Mouse (Mus musculus) gastrocnemius, adult 8-10 months (tissue): ENCODE data around the gene Cep72. TPM values are rescaled to one million over a fixed set of nuclear protein-coding genes. Genes with fewer than 3 reads are reported as not detected.
"Not testable (repeated sequence)": the region's sequence is repeated elsewhere in the genome, so short reads cannot be mapped to it uniquely, and the experiment has no call there.

ENCODE experiments used
- DNase-seq, 2 experiments: peaks; one replicate each; pipeline ENCODE4 v3.0.0; 2022; ENCODE audit warnings: low spot score in 2 of 2
- total RNA-seq, 4 experiments: library from RNA; stranded (reverse); gene quantifications; 2 replicates each; pipeline ENCODE4 v1.2.4; 2022

The Cep72 gene
- under 1 TPM in 3 of 4 experiments, not detected in 1; 0.12 to 0.48 (median 0.34) TPM for total RNA-seq

DNA sequence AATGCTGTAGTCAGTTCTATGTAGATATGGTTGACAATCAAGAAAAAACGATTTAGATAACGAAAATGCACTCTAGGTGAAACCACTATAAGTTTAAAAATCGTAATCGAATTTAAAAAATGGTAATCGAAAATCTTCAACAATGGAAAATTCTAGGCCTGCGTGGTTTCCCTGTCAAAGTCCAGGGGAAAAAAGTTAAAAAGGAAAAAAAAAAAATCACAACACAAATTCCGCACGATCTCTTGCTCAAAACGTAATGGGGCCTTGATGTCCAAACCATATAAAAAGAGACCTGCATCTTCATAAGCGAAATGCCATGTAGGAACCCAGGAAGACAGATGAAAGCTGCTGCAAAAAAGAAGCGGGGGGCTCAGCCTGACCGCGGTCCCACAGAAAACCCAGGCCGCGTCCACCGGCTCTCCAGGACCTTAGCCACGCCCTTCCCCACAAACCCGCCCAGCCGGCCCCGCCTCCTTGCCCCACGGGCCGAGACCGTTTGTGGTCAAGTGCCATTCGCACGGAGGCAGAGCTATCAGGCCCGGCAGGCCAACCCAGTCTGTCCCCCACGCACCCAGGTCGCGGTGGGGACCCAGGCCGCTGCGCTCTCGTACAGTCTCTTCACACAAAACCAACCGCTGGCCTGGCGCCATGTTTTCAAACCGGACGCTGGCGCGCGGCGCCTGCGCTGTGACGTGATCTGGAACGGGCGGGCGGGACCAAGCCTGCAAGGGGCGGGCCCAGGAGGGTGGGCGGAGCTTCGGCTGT, at the start of gene Cep72:
TSS of gene Cep72 (minus strand) at position 687 of the 765 bp plus-strand sequence.
- DNase-seq = peak; percentile 82 to 83

DNA sequence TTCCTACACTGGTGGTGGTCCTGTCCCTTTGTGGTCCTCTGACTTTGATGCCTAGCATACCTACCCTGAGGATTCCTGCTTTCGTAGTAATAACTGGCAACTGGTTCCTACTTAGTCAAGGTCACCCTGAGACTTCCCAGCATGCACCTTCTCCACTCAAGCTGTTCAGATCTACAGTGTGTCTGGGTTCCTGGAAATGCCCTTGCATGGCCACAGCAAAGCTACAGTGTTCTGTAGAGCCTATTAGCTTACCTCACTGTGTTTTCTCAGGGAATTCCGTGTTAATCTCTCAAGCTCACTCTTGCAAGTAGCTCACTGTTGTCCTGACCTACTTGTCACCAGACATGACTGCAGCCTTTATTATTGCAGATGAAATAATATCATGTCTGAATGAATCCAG, 45.3 kb upstream of the Cep72 start:
- no peak for DNase-seq

DNA sequence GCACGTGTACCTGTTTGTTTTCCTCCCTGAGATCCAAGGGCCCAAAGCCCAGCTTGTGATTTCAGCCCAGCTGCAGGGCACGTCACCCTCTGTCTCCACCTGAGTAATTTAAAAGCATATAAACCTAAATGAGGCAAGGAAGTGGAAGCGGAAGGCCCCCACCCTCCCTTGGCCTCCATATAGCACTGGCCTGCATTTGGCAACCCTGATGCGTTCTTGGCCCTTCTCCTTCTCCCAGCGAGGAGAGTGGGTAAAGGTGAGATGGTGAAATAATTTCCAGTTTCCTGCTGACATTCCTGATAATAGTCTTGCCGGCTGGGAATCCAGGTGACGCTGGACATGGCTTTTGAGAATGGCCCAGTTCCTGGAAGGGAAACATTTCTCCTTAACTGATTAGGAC, 42.3 kb upstream of the Cep72 start:
- no peak for DNase-seq

- no peak for DNase-seq
These were observed 40.9 kb upstream of the Cep72 start for GRCm38 (mm10) chr13:74102831-74103582.

- no peak for DNase-seq
These were observed 40.2 kb upstream of the Cep72 start for GRCm38 (mm10) chr13:74102108-74102830.

GRCm38 (mm10) chr13:74098913-74099312, 36.8 kb upstream of the Cep72 start:
- DNase-seq = no peak

DNA sequence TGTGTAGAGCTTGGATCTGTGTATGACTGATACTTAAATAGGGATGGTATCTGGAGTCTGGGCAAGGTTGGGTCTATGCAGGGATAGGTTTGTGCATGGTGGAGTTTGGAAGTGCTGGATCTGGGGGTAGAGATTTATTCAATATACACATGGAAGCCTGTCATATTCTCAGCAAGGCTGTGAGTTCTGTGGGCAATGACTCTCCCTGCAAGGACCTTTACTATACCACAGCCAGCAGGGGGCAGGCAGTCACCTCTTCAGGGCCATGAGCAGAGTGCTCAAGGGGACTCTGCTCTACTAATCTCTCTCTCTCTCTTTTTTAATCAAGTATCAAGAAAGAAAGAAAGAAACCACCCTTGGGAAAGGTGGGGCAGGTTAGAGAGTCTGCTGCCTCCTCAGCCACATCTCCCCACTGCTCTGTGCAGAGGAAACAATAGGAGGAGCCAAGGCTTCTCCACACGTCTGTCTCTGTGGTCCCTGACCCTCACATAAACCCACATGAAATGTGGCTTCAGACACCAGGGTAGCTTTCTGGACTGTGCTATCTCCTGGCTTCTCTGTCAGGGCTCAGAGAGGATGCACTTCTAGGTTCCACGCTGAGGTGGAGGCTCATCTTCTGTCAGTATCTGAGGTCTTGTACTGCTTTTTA, 34.7 kb upstream of the Cep72 start:
- DNase-seq = no peak

DNA sequence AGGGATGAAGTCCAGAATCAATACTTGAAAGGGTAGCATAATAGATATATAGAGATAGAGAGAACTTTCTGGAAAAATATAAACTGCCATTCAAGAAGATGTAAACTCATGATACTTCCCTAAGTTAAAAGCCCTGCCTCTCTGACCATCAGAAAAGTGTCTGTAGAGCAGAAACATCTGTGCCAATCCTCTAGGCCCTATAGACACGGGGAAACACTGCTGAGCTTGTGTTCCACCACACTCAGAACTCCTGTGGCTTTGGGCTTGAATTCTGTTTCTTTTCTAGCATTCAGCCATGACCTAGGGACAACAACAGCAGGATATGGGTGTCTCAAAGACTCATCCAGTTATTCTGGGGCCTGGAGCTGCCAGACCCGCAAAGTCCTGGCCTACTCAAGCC, 33.8 kb upstream of the Cep72 start:
- DNase-seq = no peak

DNA sequence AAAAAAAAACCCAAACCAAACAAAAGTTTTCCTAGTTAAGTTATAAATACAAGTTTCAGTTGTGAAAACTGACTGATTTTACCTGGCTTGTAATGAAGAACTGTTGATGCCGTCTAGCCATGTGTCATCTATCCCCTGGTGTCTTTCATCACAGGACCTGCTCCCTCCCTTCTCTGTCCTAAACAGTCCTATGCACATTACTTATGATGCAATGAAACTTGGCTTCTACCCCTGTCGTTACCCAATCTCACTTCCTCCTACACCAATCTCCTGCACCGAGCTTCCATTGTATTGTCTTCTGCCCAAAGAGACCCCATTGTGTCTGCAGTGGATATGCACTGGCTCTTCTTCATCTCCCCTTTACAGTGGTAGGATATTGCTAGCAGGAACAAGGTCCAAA, 28.2 kb upstream of the Cep72 start:
- no peak for DNase-seq

DNA sequence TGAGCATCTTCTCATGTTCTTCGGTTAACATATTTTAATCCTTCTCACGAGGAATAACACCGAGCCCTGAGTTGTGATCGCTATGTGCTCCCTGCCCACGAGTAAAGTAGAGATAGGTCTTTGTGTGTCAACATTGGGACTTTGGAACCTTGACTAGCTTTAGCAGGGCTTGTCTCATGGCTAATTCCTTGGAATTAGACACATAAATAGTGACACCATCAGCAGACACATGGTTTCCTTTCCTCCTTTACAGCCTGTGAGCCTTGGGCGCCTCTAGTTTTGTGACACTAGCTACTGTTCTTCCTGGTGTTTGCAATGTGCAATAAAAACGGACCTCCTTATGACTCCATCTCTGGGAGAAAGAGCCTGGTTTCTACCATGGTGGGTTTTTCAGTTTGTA, 11.3 kb upstream of the Cep72 start:
- DNase-seq = no peak

- no peak for DNase-seq
These were observed 9.6 kb upstream of the Cep72 start for GRCm38 (mm10) chr13:74071714-74072113.

GRCm38 (mm10) chr13:74071244-74071643, 9.1 kb upstream of the Cep72 start:
- not testable (repeated sequence) for DNase-seq

DNA sequence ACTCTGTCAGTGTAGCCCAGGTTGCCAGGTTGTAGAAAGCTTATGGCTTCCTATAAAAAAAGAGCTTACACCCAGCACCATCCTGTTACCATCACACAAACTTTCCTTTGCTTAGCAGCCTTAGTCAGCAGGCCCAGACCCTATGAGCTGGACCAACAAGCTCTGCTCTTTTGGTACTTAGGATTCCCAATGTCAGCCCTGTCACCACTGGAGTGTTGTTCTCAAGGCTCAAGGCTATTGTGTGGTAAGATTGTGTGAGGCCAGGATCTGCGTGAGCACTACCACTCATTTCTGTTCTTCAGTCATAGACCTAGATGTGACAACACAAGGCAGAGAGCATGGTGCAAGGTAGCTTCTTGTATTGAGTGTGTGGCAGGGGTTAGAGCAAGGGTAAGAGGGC, 4.5 kb upstream of the Cep72 start:
- no peak for DNase-seq

DNA sequence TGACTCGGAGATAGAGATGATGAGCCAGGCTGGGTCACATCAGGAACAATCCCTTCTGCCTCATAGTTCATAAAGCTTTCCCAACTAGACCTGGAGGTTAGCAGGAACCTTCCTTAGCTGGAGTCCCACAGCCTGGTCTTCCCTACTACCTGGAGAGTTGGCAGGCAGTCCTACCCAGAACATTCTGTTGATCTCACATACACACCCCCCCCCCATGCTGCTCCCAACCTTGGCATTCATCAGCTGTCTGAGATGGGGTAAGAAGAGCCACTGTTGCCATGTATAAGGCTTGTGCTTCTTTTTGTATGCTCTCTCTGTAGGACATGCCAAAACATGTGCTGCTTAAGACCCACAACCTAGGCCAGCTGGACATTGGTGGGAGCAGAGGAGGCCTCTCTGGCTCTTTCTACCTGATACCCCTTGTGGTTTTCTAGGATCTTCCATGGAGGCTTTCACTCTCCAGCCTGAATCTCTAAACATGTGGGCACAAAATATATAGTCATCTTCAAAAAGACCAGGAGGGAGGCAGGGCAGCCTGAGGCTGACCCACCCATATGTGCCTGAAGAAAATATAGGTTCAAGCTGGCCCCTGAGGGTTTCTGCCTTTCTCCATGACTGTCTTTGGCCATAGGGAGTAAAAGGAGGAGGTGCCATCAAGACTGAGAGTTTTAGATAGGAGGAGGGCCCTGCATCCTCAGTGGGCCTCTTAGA, 1.4 kb upstream of the Cep72 start:
- DNase-seq = no peak

DNA sequence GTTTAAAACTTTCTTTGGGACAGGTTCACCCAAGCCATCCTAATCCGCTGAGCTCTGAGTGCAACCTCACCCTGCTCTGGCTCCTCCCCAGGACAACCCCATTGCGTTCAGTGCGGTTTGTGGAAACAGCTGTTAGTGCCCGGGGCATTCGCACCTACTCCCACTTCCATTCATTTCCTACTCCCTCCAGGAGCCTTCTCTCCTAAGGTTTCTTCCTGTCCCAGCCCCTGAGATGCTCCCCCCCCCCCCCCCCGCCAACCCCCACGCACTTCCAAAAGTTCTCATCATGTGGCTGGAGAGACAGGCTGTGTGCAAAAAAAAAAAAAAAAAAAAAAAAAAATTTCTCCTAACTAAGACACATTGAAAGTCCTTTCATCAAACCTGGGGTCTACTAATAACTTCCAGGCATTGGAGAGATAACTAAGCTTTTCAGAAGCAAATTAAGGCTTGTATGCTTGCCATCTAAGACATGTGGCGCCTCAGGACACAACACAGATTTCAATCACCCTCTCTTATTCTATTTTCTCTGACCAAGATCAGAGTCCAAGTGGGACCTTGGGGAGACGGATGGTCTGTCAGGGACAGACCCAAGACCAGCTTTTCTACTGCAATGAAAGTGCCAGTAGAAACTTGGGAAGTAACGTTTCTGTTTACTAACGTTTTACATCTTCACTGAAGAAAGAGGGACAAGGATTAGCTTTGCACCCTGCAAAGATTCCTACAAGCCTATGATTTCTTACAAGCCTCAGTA, 454 bp upstream of the Cep72 start:
- no peak for DNase-seq

GRCm38 (mm10) chr13:74058081-74058480, 4.0 kb downstream of the Cep72 start:
- DNase-seq = no peak

DNA sequence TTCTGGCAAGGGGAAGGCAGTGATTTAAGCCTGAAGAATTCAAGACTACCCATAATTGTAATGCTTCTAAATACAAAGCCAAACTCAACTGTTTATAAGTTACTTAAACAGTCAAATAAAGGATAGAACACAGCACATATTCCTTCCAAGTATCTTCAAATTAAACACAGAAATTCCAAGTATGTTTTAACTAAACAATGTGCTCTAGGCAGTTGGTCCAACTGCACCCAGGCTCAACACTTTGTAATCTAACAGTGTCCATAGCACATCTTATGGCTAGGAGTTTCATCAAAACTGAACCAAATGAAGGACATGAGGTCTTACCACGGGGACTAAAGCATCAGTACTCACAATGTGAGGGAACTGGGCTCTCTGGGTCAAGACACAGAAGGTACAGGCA, 5.9 kb downstream of the Cep72 start:
- DNase-seq = no peak

- DNase-seq = no peak
These were observed 22.2 kb downstream of the Cep72 start for GRCm38 (mm10) chr13:74039926-74040325.

DNA sequence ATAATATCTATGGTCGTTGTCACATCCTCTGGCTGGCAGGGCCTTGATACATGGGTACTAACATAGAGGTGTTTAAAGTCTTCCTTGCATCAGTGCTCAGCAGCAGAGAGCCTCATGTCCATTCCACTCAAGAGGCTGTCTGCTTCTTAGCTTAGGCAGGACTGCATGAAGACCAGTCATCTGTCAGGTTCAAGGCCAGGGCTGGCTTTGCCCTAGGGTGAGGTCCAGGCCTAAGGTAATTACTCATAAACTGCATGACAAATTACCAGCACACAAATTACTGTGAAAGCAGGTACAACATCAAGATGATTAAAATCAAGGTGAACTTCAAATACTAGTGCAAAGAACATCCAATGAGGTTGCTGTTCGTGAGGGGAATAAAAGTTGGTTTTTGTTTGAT, 26.3 kb downstream of the Cep72 start:
- no peak for DNase-seq

DNA sequence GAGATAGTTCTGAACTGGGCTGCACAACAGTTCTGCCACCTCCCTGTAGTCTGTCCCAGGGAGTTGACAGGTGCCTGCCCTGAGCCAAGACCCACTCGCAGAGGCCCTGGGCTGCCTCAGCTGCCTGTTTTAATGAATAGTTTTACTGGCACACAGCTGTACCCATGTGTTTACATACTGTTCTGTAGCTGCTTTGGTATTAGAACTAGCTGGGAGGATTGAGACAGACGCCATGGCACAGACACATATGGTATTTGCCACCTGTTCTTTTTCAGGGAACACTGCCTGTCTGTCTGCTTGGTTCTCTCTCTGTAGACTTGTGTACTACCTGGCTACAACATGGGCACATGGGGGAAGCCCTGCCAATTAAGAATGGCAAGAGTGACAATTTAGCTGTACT, 27.3 kb downstream of the Cep72 start:
- DNase-seq = no peak
